ENCODE assay signal across 13 mouse cellular contexts in genomic region chr7:118428937-118429336, GRCm38 (mm10). TPM values are rescaled to one million over a fixed set of nuclear protein-coding genes. Genes with fewer than 3 reads are reported as not detected.
DNase-seq lines count a peak whose midpoint lies in the region; ATAC-seq lines count a peak whose summit lies in the region.
"Had no signal": no experiment of that assay in that cellular context is flagged by ENCODE, and none has a peak within 500 bp of the region (broad histone marks: within the 10 kb centered on the region; RNA-seq: fewer than 3 reads in every experiment).

No protein-coding gene starts in this region.

- intact Hi-C loops in left cerebral cortex, postnatal 36 days (cut with DNase I): no loop called here

- peak; percentile 17 for DNase-seq in adrenal gland, postnatal 10 days
- DNase-seq in adrenal gland, postnatal 25 days: no peak
- DNase-seq in frontal cortex, adult 2 months (ENCODE audit: extremely low spot score in 1 of 2, low spot score in 1 of 2): peak; percentile 82 to 88
- DNase-seq in layer of hippocampus, adult 9-11 months: peak; percentile 93
- peak; percentile 77 for DNase-seq in left cerebral cortex, postnatal 36 days (ENCODE audit: low spot score in 2 of 2)
- DNase-seq in embryo, embryonic 10.5 days (ENCODE audit: low spot score): no peak
- DNase-seq: heart, postnatal 10 days; kidney, adult 9 months had no signal

- ATAC-seq in megakaryocyte progenitor cell, adult 5-6 weeks (replicated peaks; ENCODE audit: poor library complexity): no peak
- ATAC-seq in megakaryocyte, adult 5-6 weeks (ENCODE audit: poor library complexity, severe bottlenecking): no peak
- ATAC-seq: hindbrain, postnatal 0 days; midbrain, embryonic 13.5 days had no signal

RNA-seq across cellular contexts. Expression of gene Syt17, which starts 19.1 kb away (rescaled TPM):
- 10 to 100 TPM in 1 of 2 experiments, 1 to 10 TPM in 1; 9.0 to 11.4 TPM for total RNA-seq in adrenal gland, postnatal 10 days (2021)
- 5.6 and 9.7 TPM in 2 replicates for total RNA-seq in adrenal gland, postnatal 25 days (2021)
- 54.8 and 81.7 TPM in 2 replicates for polyA plus RNA-seq in frontal cortex, adult 2 months (2012; rRNA removed)
- total RNA-seq in left cerebral cortex, postnatal 36 days (2021): 10 to 100 TPM; 55.3 to 70.6 TPM
- total RNA-seq in megakaryocyte progenitor cell, adult 5-6 weeks (2015): not detected in 2 replicates
- total RNA-seq in megakaryocyte progenitor cell, adult 5-6 weeks (2017): not detected in 2 replicates
- total RNA-seq in megakaryocyte, adult 5-6 weeks (2015): not detected in 2 replicates
- not detected in 2 replicates for total RNA-seq in megakaryocyte, adult 5-6 weeks (2017)
- total RNA-seq: common myeloid progenitor, adult 5-6 weeks had no signal

Comparison
In these comparisons a context has a peak if more than half of its experiments do, and no peak if none do; other contexts are left out.
1. DNase-seq: peak in adrenal gland, postnatal 10 days (single experiment), frontal cortex, adult 2 months (2 of 2), layer of hippocampus, adult 9-11 months (single experiment) and left cerebral cortex, postnatal 36 days (2 of 2); none in adrenal gland, postnatal 25 days (single experiment) and embryo, embryonic 10.5 days (single experiment).